Mouse (Mus musculus): Measurements from ENCODE around the gene Wdfy2. TPM values are rescaled to one million over a fixed set of nuclear protein-coding genes. Genes with fewer than 3 reads are reported as not detected.

Gene Wdfy2
- 1.5 and 2.6 TPM in 2 replicates for polyA plus RNA-seq (2012; rRNA removed)

GRCm38 (mm10) chr14:62837641-62838252, at the start of gene Wdfy2:
Gene Wdfy2, plus strand, starts transcription at chr14:62837678.
- Histone ChIP-seq H3K27me3 (ENCODE audit: control insufficient read depth, insufficient read depth, low read length) (no peaks in the 10 kb centered on the region), H3K4me3 (ENCODE audit: low read depth, low read length) (peak within 1 kb of the TSS; percentile 96)
- WGBS, result 1% methylated on average over 49 of the region's 49 CpGs

GRCm38 (mm10) chr14:62789282-62789681, 48.2 kb upstream of the Wdfy2 start:
- no peak for TF ChIP-seq CTCF (IDR thresholded peaks at IDR 0.05; ENCODE audit: extremely low read depth, insufficient read length, insufficient replicate concordance, low read depth, low read length)
- TF ChIP-seq POLR2A (IDR thresholded peaks at IDR 0.05; ENCODE audit: low read depth, low read length), result no peak
- 73% methylated on average over 4 of the region's 4 CpGs for WGBS
- no peak overlapping the region for H3K27ac ChIP-seq (ENCODE audit: insufficient read depth, low read depth, low read length)

More at GRCm38 (mm10) chr14:62837641-62838252, at the start of gene Wdfy2:
- H3K36me3 ChIP-seq (ENCODE audit: control insufficient read depth, insufficient read depth, low read length), result no peaks in the 10 kb centered on the region
- H3K27ac ChIP-seq (ENCODE audit: insufficient read depth, low read depth, low read length), result peak within 1 kb of the TSS; percentile 73
- TF ChIP-seq POLR2A (IDR thresholded peaks at IDR 0.05; ENCODE audit: low read depth, low read length), result peak; percentile 31; the same call in 1 of the 2 replicates
- TF ChIP-seq CTCF (IDR thresholded peaks at IDR 0.05; ENCODE audit: extremely low read depth, insufficient read length, insufficient replicate concordance, low read depth, low read length), result no peak
- no peaks in the 10 kb centered on the region; the same call in 1 of the 2 replicates for H3K4me1 ChIP-seq (ENCODE audit: control insufficient read depth, insufficient read depth, insufficient read length, low read length)

DNA sequence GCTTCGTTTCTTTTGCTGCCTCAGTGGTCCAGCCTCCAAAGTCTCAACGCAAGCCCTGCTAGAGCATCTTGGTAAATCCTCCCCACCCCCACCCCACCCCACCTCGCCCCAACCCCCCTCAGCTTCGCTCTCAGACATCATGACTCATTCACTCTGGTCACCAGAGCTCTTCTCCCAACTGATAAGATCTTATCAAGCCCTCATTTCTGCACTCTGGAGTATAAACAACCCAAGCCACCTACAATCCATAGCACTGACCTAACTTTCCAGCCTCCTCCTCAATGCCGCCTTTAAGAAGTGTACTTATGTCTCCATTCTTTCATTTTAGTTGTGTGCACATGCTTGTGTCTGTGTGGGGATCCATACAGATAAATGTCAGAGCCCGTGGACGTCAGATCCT, 41.8 kb upstream of the Wdfy2 start:
- H3K36me3 ChIP-seq (ENCODE audit: control insufficient read depth, insufficient read depth, low read length), result no peaks in the 10 kb centered on the region
- 0 out of 2 replicates have a peak, but pooled peaks cover 2% of the 10 kb centered on the region for H3K4me1 ChIP-seq (ENCODE audit: control insufficient read depth, insufficient read depth, insufficient read length, low read length)
- 66% methylated on average over 7 of the region's 7 CpGs for WGBS
- no peak overlapping the region for H3K27ac ChIP-seq (ENCODE audit: insufficient read depth, low read depth, low read length)
- no peak overlapping the region for H3K4me3 ChIP-seq (ENCODE audit: low read depth, low read length)
- H3K27me3 ChIP-seq (ENCODE audit: control insufficient read depth, insufficient read depth, low read length), result no peaks in the 10 kb centered on the region
- no peak for TF ChIP-seq CTCF (IDR thresholded peaks at IDR 0.05; ENCODE audit: extremely low read depth, insufficient read length, insufficient replicate concordance, low read depth, low read length)

More at GRCm38 (mm10) chr14:62789282-62789681, 48.2 kb upstream of the Wdfy2 start:
- Histone ChIP-seq H3K27me3 (ENCODE audit: control insufficient read depth, insufficient read depth, low read length) (no peaks in the 10 kb centered on the region), H3K36me3 (ENCODE audit: control insufficient read depth, insufficient read depth, low read length) (no peaks in the 10 kb centered on the region), H3K4me3 (ENCODE audit: low read depth, low read length) (no peak overlapping the region), H3K4me1 (ENCODE audit: control insufficient read depth, insufficient read depth, insufficient read length, low read length) (no peaks in the 10 kb centered on the region)

GRCm38 (mm10) chr14:62798608-62799101, 38.8 kb upstream of the Wdfy2 start:
- Histone ChIP-seq H3K27me3 (ENCODE audit: control insufficient read depth, insufficient read depth, low read length) (no peaks in the 10 kb centered on the region), H3K4me3 (ENCODE audit: low read depth, low read length) (no peak overlapping the region), H3K4me1 (ENCODE audit: control insufficient read depth, insufficient read depth, insufficient read length, low read length) (0 out of 2 replicates have a peak, but pooled peaks cover 2% of the 10 kb centered on the region), H3K27ac (ENCODE audit: insufficient read depth, low read depth, low read length) (no peak overlapping the region), H3K36me3 (ENCODE audit: control insufficient read depth, insufficient read depth, low read length) (no peaks in the 10 kb centered on the region)
- 7% methylated on average over 4 of the region's 4 CpGs for WGBS
- TF ChIP-seq POLR2A (IDR thresholded peaks at IDR 0.05; ENCODE audit: low read depth, low read length) (no peak), CTCF (IDR thresholded peaks at IDR 0.05; ENCODE audit: extremely low read depth, insufficient read length, insufficient replicate concordance, low read depth, low read length) (no peak)

DNA sequence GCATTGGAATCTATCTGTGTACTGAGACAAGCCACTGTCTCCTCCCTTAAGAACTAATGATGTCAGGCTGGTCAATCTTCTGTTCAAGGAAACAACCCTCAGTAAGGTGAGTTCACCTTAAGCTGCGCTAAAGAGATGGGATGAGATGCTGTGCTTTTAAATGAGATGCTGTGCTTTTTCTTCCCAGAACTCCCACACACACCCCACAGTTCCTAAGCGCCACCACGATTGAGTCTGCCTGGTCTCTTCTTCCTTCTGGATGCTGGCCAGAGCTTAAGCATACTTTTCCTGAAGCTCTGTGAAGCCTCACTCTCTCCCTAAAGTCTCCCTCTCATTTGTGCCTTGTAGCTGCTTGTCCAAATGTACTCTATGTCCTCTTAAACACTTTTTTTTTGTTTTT, 36.7 kb upstream of the Wdfy2 start:
- Histone ChIP-seq H3K4me3 (ENCODE audit: low read depth, low read length) (no peak overlapping the region), H3K4me1 (ENCODE audit: control insufficient read depth, insufficient read depth, insufficient read length, low read length) (0 out of 2 replicates have a peak, but pooled peaks cover 2% of the 10 kb centered on the region), H3K27me3 (ENCODE audit: control insufficient read depth, insufficient read depth, low read length) (no peaks in the 10 kb centered on the region), H3K36me3 (ENCODE audit: control insufficient read depth, insufficient read depth, low read length) (no peaks in the 10 kb centered on the region), H3K27ac (ENCODE audit: insufficient read depth, low read depth, low read length) (no peak overlapping the region)
- WGBS, result 56% methylated on average over 3 of the region's 3 CpGs
- TF ChIP-seq POLR2A (IDR thresholded peaks at IDR 0.05; ENCODE audit: low read depth, low read length) (no peak), CTCF (IDR thresholded peaks at IDR 0.05; ENCODE audit: extremely low read depth, insufficient read length, insufficient replicate concordance, low read depth, low read length) (no peak)

- no peak overlapping the region for H3K4me3 ChIP-seq (ENCODE audit: low read depth, low read length)
- H3K27me3 ChIP-seq (ENCODE audit: control insufficient read depth, insufficient read depth, low read length), result no peaks in the 10 kb centered on the region
- TF ChIP-seq CTCF (IDR thresholded peaks at IDR 0.05; ENCODE audit: extremely low read depth, insufficient read length, insufficient replicate concordance, low read depth, low read length) (no peak), POLR2A (IDR thresholded peaks at IDR 0.05; ENCODE audit: low read depth, low read length) (no peak)
- WGBS, result 93% methylated on average over 5 of the region's 5 CpGs
- no peaks in the 10 kb centered on the region for H3K36me3 ChIP-seq (ENCODE audit: control insufficient read depth, insufficient read depth, low read length)
- H3K27ac ChIP-seq (ENCODE audit: insufficient read depth, low read depth, low read length), result no peak overlapping the region
- 0 out of 2 replicates have a peak, but pooled peaks cover 2% of the 10 kb centered on the region for H3K4me1 ChIP-seq (ENCODE audit: control insufficient read depth, insufficient read depth, insufficient read length, low read length)
These were observed 34.3 kb upstream of the Wdfy2 start for GRCm38 (mm10) chr14:62803204-62803603.

GRCm38 (mm10) chr14:62806921-62807320, 30.6 kb upstream of the Wdfy2 start:
- TF ChIP-seq POLR2A (IDR thresholded peaks at IDR 0.05; ENCODE audit: low read depth, low read length), result no peak
- TF ChIP-seq CTCF (IDR thresholded peaks at IDR 0.05; ENCODE audit: extremely low read depth, insufficient read length, insufficient replicate concordance, low read depth, low read length), result no peak
- Histone ChIP-seq H3K36me3 (ENCODE audit: control insufficient read depth, insufficient read depth, low read length) (no peaks in the 10 kb centered on the region), H3K27me3 (ENCODE audit: control insufficient read depth, insufficient read depth, low read length) (no peaks in the 10 kb centered on the region), H3K27ac (ENCODE audit: insufficient read depth, low read depth, low read length) (no peak overlapping the region), H3K4me3 (ENCODE audit: low read depth, low read length) (no peak overlapping the region), H3K4me1 (ENCODE audit: control insufficient read depth, insufficient read depth, insufficient read length, low read length) (no peaks in the 10 kb centered on the region)
- WGBS, result 55% methylated on average over 3 of the region's 3 CpGs

Measured in small intestine, adult 2 months (tissue).